Mouse (Mus musculus): ENCODE measurements around the gene Extl2. TPM values are rescaled to one million over a fixed set of nuclear protein-coding genes. Genes with fewer than 3 reads are reported as not detected.

Gene Extl2
- polyA plus RNA-seq, 2 experiments from 2014 or later, result 7.0 to 10.6 TPM

DNA sequence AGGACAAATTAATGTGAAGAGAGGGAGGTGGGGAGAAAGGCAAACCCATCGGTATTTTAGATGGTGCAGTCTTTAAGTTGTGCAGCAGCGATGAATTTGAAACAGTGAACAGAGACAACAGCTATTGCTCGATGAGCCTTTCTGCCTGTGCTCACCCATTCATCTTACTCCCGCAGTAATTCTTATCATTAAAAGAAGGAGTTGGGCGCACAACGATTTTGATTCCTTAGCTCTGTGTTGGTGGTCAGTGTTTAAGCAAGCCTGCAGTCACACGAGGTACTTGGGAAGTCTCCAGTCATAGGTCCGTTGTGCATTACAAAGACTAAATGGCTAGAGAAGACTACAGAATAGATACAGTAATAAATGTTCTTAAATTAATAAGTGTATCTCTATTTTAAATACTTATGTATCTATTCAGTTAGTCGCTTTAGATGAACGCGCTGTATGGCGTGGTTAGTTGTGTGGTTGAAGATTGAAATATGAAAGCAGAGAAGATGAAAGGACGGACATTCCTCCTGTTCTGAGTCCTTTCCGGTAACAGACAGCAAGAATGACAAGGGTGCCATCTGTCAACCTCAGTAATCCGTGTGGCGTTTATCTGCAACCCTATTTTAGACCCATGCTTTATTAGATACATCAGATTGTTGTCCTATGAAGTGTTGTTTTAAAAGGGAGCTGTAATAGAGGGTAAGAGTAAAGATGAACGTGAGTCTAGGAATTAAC lies 2.5 kb downstream of the Extl2 start:
- no peak for ATAC-seq

DNA sequence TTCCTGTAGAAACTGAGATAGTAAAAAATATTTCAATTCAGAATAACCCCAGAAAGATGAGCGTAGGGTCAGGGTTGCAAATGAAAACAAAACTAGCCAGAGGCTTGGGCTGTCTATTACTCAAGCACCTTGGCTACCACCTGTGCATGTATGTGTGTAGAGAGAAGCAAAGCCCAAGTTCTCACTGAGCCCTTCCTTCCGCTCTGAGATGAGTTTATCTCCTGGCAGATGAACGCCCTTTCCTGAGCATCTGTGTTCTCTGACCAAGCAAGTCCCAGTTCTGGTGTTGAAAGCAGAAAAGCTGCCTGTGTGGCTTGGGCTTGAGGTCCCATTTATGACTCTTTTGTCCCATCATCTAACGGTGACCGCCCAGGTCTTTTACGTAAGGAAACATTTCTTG lies 7.6 kb downstream of the Extl2 start:
- ATAC-seq, result no peak

DNA sequence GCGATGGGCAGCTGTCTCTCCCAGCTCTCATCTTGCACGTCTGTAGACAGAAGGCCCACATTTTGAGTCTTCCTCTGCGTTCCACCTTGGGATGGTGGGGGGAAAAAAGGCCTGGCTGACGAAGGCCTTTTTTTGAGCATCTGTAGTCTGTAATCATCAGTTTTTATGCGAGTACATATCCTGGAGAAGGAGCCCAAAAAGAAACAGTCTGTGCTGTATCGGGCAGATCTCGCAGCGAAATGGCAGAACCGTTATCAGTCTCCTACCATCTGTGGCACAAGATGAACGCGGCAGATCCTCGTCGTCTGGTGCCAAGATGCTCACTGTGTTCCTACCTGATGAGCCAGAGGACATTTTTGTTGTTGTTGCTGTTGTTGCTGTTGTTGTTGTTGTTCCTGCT lies 8.9 kb downstream of the Extl2 start:
- no peak for ATAC-seq

DNA sequence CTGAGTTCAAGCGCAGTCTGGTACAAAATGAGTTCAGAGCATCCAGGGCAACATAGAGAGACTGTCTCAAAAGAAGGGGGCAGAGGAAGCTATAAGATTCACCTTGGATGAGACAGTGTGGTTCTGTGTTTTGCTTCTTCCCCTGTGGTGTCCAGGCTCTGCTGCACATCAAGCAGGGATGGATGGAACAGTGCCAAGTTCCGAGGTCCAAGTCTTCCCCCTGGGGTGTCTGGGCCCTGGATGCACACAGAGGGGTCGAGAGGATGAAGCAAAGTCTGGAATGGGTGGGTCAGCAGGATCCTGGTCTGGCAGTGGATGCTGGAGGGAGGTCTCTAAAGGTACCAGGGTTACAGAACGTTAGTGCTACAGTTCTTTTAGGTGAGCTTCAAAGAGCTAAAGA lies 11.3 kb downstream of the Extl2 start:
- no peak for ATAC-seq

DNA sequence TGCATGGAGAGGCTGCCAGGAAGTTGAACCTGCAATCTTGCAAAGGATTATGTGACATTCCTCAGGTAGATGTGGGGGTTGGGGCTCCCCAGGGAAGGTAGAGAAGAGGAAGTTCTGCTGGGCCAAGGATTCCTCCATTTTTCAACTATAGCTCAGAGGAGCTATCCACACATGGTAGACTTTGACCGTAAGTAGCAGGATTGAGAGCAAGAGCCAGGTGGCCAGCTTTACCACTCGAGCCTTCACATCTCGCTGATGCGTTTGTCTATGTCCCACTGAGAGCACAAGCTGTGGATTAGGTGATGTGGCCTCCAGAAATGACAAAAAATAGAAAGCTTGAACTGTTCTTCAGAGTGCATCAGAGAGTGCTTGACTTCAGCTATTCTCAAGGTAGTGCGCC lies 11.9 kb downstream of the Extl2 start:
- no peak for ATAC-seq

DNA sequence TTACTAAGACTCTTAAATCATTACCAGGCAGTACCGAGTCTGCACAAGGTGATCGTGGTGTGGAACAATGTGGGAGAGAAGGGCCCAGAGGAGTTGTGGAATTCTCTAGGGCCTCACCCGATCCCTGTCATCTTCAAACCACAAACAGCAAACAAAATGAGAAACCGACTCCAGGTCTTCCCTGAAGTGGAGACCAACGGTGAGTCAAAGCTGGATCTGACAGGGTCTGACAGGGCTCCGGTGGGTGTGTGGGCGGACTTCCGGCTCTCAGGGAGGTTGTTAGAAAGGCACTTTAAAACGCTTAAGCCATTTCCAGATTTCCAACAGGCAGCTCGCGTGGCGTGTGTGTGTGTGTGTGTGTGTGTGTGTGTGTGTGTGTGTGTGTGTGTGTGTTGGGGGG lies 17.0 kb downstream of the Extl2 start:
- no peak for ATAC-seq

DNA sequence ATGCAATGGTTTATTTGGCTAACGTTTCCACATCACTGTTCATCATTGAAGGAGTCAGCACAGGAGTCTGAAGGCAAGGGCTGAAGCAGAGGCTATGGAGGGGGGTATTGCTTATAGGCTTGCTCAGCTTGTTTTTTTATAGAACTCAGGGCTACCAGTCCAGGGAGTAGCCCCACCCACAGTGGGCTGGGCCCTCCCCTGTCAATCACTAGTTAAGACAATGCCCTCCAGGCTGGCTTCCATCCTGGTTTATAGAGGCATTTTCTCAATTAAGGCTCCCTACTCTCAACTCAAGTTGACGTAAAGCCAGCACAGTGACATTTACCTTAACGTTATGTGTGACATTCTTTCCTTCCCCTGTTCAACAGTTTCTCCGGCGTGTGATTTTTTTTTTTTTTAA lies 17.4 kb downstream of the Extl2 start:
- ATAC-seq, result no peak

DNA sequence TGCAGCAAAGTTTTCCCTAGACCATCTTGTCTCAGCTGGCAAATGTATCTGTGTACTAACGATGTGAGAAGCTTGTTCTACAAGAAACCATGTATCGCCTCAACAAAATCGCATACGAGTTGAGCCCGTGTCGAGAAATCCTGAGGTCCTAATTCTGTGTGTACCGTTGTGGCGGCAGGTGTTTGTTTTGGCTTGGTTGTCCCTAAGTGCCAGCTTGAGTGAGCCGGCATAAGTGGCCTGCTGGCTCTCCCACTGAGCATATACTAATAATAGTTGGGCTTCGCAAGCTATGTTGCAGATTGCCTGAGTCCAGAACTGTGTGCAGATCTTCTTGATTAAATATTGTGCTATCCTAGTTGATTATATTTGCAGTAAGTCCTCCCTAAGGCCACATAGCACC lies 18.4 kb downstream of the Extl2 start:
- ATAC-seq, result no peak

DNA sequence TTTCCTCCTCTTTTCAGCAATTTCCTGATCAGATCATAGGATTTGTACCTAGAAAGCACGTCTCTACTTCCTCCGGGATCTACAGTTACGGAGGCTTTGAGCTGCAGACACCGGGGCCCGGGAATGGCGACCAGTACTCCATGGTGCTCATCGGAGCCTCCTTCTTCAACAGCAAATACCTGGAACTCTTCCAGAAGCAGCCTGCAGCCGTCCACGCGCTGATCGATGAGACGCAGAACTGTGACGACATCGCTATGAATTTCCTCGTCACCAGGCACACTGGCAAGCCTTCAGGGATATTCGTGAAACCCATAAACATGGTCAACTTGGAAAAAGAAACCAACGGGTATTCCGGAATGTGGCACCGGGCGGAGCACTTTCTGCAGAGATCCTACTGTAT lies 19.7 kb downstream of the Extl2 start:
- ATAC-seq, result no peak

DNA sequence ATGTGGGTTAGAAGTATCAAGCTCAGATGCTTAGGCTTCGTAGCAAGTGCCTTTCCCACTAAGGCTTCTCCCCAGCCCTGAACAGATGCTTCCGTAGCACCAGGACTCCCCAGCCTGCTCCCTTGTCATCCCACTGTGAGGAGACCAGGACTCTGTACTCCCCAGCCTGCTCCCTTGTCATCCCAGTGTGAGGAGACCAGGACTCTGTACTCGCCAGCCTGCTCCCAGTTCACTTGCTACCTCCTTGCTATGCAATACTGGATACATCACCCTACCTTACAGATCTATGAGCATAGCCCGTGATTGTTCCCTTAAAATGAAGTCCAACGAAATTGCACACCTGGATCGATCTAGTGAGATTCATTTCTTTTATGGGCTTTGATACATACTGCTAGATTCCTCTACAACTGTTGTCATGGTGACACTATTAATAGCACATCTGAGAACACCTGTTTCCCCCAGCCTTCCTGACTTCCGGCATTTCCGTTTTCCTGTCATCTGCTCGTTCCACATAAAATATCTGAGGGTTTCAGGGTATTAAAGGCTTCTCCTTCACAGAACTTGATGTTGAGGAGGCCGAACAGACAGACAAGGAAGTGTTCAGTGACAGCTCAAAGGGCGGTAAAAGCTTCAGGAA lies 23.0 kb downstream of the Extl2 start:
- ATAC-seq, result no peak

DNA sequence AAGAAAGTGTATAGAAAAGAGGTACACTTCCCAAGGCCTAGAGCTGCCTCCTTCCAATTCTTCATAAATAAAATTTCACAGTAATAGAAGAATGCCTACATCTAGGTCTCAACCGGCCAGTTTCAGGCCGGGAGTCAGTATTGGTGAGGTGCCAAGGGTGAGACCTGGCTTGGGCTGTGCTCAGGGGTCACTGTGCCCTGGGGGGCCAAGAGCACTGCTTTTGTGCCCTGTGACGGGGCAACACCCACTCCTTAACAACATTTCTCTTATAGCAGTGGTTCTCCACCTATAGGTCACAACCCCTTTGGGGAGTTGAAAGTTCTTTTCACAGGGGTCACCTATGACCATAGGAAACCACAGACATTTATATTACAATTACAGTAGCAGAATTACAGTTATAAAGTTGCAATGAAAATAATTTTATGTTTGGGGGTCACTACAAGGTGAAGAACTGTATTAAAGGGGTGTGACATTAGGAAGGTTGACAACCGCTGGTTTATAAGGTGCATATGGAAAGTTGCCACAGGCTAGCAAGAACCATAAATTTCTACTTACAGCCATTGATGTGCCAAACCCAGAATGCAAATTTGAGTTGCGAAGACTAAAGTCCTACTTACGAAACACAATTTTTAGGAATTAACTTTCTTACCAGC lies 26.1 kb downstream of the Extl2 start:
- ATAC-seq, result no peak

DNA sequence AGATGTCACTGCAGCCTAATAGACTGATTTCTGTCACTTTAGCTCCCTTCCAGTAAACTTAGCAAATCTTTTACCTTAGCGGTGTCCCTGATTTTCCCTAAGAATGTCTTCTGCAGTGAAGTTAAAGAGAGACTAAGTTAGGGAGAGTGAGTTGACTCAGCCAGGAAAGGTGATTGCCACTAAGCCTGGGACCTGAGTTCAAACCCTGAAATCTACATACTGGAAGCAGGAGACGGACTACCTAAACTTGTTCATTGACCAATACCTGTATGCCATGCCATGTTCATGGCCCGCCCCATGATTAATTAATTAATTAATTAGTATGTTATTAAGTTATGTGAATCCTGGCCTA lies 26.6 kb downstream of the Extl2 start:
- no peak for ATAC-seq

DNA sequence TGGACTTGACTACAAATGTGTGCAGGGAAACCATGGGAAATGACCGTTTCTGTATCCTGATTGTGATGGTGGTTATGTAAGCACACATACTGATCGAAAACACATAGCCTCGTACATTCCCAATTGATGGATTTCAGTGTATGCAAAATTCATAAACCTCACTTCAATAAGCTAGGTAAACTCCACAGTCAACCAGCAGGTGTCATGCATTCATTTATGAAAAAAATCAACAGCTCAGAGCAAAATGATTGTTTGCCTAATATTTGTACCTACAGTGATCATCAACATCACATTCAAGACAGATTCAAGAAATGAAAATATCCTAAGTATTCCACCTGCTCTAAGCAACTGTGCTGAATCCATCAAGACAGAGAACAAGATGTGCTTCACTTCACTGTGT lies 33.5 kb downstream of the Extl2 start:
- no peak for ATAC-seq

DNA sequence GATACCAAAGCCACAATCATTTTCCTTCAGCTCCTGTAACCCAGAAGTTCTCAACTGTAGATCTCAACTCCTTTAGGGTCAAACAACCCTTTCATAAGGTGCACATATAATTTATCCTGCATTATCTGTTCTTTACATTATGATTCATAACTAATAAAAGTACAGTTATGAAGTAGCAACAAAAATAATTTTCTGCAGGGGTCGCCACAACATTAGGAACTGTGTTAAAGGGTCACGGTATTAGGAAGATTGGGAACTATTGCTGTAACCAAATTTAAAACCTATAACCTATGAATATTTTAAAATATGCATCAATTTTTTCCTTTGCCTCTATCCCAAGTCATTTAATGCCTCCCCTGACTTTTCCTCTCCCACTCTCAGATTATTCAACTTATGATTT lies 38.7 kb downstream of the Extl2 start:
- no peak for ATAC-seq

DNA sequence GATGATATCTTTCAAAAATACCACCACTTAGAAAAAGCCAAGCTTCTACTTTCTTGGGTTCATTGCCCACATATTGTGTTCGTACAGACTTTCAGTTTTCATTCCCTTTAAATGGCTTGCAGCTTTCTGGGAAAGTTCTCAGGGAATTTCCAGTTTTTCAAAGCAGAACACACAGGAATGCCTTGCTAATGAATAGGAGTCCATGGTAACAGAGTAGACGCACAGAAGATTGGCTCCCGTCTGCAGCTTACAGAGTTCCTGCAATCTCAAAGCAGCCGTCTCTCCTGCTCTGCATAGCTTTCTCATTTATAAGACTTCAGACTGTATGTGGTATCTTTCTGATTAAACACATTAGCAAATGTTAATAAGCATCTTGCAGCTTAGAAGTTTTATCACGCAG lies 39.8 kb downstream of the Extl2 start:
- no peak for ATAC-seq

DNA sequence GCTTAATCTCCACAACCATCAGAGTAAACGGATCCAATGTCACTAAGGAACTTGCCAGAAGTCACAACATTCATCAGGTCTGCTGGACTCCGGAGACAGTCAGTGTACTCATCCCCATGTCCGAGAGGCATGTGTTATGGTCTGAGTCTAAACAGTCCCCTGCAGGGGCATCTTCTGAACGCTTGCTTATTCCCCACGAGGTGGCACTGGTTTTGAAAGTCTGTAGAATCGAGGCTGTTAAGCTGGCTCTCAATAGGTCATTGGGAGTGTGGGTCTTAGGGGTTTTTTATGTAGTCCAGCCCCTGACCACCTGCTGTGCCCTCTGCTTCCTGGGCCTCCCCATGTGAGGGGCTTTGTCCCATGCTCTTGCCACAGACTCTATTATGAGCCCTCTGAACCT lies 49.8 kb downstream of the Extl2 start:
- no peak for ATAC-seq

DNA sequence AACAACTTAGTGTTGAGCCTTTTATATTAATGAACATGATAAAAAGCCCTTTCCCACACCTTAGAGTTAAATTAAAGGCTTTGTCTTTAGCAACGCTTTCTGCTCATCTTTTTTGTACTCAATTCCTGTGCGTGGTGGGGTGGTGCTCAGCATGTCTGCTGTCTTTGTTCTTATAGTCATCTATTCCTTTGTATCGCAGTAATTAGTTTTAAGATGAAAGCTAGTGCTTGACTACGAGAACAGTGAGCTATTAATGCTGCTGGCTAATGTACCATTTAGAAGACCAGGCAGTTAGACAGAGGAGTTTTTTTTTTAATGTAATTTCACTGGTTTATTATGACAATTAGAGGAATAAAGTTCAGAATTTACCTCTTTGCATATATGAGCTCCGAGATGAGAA lies 53.1 kb downstream of the Extl2 start:
- ATAC-seq, result no peak

DNA sequence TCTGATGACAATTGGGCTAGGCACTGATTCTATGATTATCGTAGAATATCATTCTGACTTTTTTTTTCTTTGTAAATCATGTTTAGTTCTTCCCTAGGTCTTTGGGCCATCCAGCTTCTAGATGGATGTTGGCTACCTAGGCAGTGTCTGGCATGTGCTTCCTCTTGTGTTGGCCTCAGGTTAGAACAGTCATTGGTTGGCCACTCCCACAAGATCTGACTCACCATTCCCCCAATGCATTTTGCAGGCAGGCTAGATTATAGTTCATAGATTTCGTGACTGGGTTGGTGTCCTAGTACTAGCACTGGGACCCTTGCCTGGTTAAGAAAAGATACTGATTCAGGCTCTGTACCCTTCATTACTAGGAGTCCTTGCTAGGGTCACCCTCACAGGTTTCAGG lies 54.9 kb downstream of the Extl2 start:
- no peak for ATAC-seq

DNA sequence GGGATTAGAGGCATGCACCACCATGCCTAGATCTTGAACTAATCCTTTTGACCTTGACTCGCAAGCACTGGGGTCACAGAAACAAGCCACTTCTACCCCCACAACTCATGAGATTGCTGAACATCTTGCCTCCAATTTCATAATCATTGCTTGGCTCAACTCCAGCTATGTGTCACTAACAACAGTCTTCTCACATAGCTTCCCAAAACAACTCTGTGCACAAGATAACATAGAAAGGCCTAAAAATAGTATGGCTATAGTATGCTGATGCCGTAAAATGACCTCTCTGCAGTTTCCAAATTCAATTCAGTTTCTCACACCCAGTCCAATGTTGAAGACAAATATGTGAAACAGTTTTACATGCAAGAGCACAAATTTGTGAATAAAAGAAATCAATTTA lies 65.3 kb downstream of the Extl2 start:
- ATAC-seq, result no peak

DNA sequence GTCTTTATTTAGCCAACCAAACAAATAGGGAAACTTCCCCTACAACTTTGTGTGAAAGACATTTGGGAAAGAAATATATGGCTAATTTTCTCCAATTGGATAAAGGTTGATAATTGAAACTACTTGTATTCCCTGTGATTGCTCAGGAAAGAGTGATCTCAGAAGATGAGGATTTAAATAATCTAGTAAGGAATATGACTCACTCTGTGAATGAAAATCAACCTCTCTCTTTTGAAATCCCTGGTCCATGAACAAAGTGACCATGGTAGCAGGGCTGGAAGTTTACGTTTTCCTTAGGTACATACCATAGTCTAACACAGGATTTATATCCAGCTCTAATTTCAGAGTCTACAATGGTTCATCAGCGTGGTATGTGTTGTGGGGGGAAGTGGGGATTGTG lies 69.5 kb downstream of the Extl2 start:
- no peak for ATAC-seq

DNA sequence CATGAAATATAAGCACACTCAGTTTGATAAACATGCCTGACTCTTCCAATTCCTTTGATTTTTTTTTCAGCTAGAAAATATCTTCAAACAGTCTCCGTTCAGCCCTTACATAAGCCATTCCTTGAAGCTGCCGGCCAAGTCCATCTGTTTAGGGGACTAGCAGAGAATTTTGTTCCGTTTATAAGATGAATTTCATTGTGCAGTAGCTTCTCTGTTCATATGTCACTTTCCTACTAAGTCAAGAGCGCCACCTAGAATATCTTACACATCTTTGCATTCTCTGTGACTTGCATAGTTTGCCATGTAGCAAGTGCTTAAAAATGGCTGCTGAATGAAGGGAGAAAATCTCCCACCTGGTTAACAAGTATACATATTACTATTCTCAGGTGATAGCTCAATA lies 71.2 kb downstream of the Extl2 start:
- no peak for ATAC-seq
